Mouse (Mus musculus): ENCODE data around the gene Slc38a7.

DNA sequence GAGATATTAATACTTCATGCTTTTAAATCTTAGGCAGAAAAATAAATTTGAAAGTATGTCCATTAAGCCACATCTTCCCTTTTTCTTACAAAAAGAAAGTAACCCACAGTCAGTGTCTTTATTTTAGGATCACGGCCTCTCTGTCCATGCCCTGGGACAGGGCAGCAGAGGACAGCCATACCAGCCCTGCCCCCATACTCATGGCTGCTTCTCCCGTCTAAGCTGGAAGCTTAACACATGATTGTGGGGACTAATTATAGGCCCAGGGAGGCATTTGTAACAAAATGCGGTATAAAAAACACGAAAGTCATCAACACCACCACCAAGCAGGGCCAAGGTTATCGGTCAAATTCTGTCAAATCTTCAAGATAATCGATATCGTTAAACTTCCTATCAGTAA is 21.9 kb upstream of the Slc38a7 start:
- TF ChIP-seq POLR2A (IDR thresholded peaks at IDR 0.05; ENCODE audit: low read depth, low read length): no peak
- TF ChIP-seq CTCF (IDR thresholded peaks at IDR 0.05; ENCODE audit: extremely low read depth, insufficient read length, insufficient replicate concordance, low read depth, low read length): no peak

Measured in small intestine, adult 2 months (tissue).